Mouse (Mus musculus): ENCODE results near the gene Lzts3. TPM values are rescaled to one million over a fixed set of nuclear protein-coding genes. Genes with fewer than 3 reads are reported as not detected.
A peak's percentile ranks its signal among the peaks of the same experiment; 100 is the strongest.

The Lzts3 gene
- polyA plus RNA-seq, 1 experiment: 13.3 TPM

DNA sequence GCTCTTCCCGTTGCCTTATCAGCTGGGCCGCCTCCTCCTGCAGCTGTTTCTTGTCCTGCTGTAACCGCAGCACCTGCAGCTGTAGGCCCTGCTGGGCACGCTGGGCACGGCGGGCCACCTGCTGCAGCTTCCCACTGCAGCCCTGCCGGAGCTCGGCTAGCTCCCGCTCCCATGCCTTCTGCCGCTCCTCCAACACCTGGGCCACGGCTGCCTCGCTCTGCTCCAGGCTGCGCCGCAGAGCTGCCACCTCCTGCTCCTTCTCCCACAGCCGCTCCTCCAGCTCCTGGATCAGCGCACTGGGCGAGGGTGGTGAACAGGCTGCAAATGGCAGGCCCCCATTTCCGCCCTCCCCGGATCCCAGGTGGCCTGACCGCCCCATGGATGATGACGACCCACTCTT is 6.8 kb downstream of the Lzts3 start:
- Histone ChIP-seq H3ac (ENCODE audit: control insufficient read depth, insufficient read length) (no peak overlapping the region), H3K36me3 (ENCODE audit: control insufficient read depth, insufficient read depth) (no peaks in the 10 kb centered on the region), H3K4me2 (ENCODE audit: low read depth) (no peak overlapping the region), H3K79me2 (ENCODE audit: control insufficient read depth, insufficient read depth) (no peaks in the 10 kb centered on the region), H3K4me3 (no peak overlapping the region), H3K27me3 (ENCODE audit: control insufficient read depth, insufficient read depth, insufficient read length) (no peaks in the 10 kb centered on the region)
- TF ChIP-seq MYOD1 (IDR thresholded peaks at IDR 0.05; ENCODE audit: control insufficient read depth in 1 of 3, insufficient read length in 2 of 3, low read depth in 2 of 3): peak in 2 of 3 experiments; percentile 71 to 85
- peak in 2 of 3 experiments; percentile 92 to 94 for TF ChIP-seq MYOG (IDR thresholded peaks at IDR 0.05; ENCODE audit: control insufficient read depth in 1 of 3, insufficient read depth in 1 of 3, insufficient read length in 2 of 3, low read depth in 2 of 3)
- TF ChIP-seq MAX (IDR thresholded peaks at IDR 0.05; ENCODE audit: low read depth): no peak

GRCm38 (mm10) chr2:130634739-130635411 is 7.7 kb downstream of the Lzts3 start:
- H3K4me3 ChIP-seq: no peak overlapping the region
- no peak overlapping the region for H3ac ChIP-seq (ENCODE audit: control insufficient read depth, insufficient read length)
- H3K36me3 ChIP-seq (ENCODE audit: control insufficient read depth, insufficient read depth): no peaks in the 10 kb centered on the region
- no peak overlapping the region for H3K4me2 ChIP-seq (ENCODE audit: low read depth)
- TF ChIP-seq CEBPB (IDR thresholded peaks at IDR 0.05; ENCODE audit: insufficient read depth, poor library complexity, severe bottlenecking) (no peak), SRF (IDR thresholded peaks at IDR 0.05; ENCODE audit: control insufficient read depth, insufficient read length, low read depth) (no peak)
- no peaks in the 10 kb centered on the region for H3K27me3 ChIP-seq (ENCODE audit: control insufficient read depth, insufficient read depth, insufficient read length)
- H3K79me2 ChIP-seq (ENCODE audit: control insufficient read depth, insufficient read depth): no peaks in the 10 kb centered on the region

DNA sequence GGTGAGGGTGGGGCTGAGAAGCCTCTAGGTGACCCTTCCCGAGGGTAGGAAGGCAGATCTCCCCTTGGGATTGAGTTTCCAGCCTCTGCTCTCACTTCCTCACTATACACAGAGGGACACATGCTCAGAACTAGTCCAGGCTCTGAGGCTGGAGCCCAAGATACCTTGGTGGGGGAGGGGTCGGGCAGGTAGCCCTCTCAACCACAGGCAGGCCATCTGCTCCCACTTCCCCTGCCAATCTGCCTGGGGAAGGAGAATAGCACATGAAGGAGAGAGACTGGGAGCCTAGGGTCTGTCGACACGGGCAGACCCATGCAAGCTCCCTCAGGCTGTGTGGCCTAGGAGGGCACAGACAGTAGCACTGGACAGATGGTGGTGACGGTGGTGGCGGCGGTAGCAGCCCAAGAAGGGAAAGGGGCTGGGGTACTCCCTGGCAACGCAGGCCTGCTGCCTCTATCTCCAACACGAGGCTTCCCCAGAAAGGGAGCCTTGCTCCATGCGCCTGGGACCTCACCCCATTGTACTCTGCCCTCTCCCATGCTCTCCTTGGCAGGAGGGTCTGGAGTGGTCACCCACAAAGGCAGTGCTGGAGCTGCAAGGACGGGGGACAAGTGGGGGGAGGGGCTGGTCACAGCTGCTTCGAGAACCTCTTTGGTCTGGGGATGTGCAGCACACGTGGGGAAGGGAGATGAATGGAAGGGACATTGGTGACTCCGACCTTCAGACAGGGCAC is 8.4 kb downstream of the Lzts3 start:
- Histone ChIP-seq H3ac (ENCODE audit: control insufficient read depth, insufficient read length) (no peak overlapping the region), H3K4me2 (ENCODE audit: low read depth) (no peak overlapping the region), H3K27me3 (ENCODE audit: control insufficient read depth, insufficient read depth, insufficient read length) (no peaks in the 10 kb centered on the region), H3K4me3 (no peak overlapping the region), H3K36me3 (ENCODE audit: control insufficient read depth, insufficient read depth) (no peaks in the 10 kb centered on the region), H3K79me2 (ENCODE audit: control insufficient read depth, insufficient read depth) (peaks cover 6% of the 10 kb centered on the region)
- no peak for TF ChIP-seq TCF3 (IDR thresholded peaks at IDR 0.05; ENCODE audit: insufficient read length, low read depth)
- TF ChIP-seq MAX (IDR thresholded peaks at IDR 0.05; ENCODE audit: low read depth): no peak
- TF ChIP-seq SRF (IDR thresholded peaks at IDR 0.05; ENCODE audit: control insufficient read depth, insufficient read length, low read depth): no peak
- no peak for TF ChIP-seq MYOG (IDR thresholded peaks at IDR 0.05; ENCODE audit: control insufficient read depth in 1 of 3, insufficient read depth in 1 of 3, insufficient read length in 2 of 3, low read depth in 2 of 3)
- TF ChIP-seq E2F4 (IDR thresholded peaks at IDR 0.05; ENCODE audit: insufficient read depth): no peak
- TF ChIP-seq REST (IDR thresholded peaks at IDR 0.05; ENCODE audit: insufficient read depth, insufficient read length): no peak
- TF ChIP-seq USF1 (IDR thresholded peaks at IDR 0.05; ENCODE audit: low read depth): no peak
- TF ChIP-seq CEBPB (IDR thresholded peaks at IDR 0.05; ENCODE audit: insufficient read depth, poor library complexity, severe bottlenecking): no peak
- no peak for TF ChIP-seq MYOD1 (IDR thresholded peaks at IDR 0.05; ENCODE audit: control insufficient read depth in 1 of 3, insufficient read length in 2 of 3, low read depth in 2 of 3)
- TF ChIP-seq POLR2A (IDR thresholded peaks at IDR 0.05; ENCODE audit: insufficient read length, low read depth): no peak
- TF ChIP-seq POLR2AphosphoS2 (IDR thresholded peaks at IDR 0.05; ENCODE audit: insufficient read length, low read depth): no peak
- TF ChIP-seq TCF12 (IDR thresholded peaks at IDR 0.05; ENCODE audit: insufficient read depth, poor library complexity, severe bottlenecking): no peak

DNA sequence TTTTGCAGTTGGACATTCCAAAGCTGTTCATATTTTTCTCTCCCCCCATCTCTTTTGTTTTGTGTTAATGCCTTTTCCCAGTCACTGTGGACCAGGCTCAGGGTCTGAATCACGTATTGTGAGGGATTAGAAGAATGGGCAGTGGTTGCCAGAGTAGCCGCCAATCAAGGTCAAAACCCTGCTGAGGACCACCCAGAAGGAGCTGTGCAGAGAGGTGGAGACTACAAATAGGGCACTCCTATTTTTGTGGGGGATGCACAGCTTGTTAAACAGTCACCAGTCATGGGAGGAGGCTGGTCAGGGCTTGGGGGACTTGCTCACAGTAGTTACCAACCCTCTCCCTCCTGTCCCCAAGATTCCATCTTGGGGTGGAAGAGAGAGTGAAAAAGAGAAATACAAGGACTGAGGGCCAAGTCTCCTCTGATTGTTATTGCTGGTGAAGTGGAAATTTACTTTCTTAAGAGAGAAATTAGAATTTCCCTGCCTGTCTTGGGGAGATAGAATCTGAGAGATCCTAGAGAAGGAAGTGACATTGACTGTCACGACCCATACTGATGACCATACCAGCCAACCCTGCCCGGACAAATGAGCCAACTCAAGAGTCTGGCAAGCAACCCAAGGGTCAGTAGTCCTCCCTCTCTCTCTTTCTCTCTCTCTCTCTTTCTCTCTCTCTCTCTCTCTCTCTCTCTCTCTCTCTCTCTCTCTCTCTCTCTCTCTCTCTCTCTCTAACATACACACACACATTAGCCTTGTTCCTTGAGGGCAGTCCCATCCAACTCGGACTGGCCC is 9.5 kb downstream of the Lzts3 start:
- TF ChIP-seq USF1 (IDR thresholded peaks at IDR 0.05; ENCODE audit: low read depth) (no peak), E2F4 (IDR thresholded peaks at IDR 0.05; ENCODE audit: insufficient read depth) (no peak), TCF12 (IDR thresholded peaks at IDR 0.05; ENCODE audit: insufficient read depth, poor library complexity, severe bottlenecking) (no peak), SRF (IDR thresholded peaks at IDR 0.05; ENCODE audit: control insufficient read depth, insufficient read length, low read depth) (no peak), POLR2AphosphoS2 (IDR thresholded peaks at IDR 0.05; ENCODE audit: insufficient read length, low read depth) (no peak), POLR2A (IDR thresholded peaks at IDR 0.05; ENCODE audit: insufficient read length, low read depth) (no peak), MAX (IDR thresholded peaks at IDR 0.05; ENCODE audit: low read depth) (no peak), TCF3 (IDR thresholded peaks at IDR 0.05; ENCODE audit: insufficient read length, low read depth) (no peak), CEBPB (IDR thresholded peaks at IDR 0.05; ENCODE audit: insufficient read depth, poor library complexity, severe bottlenecking) (no peak), REST (IDR thresholded peaks at IDR 0.05; ENCODE audit: insufficient read depth, insufficient read length) (no peak), MYOG (IDR thresholded peaks at IDR 0.05; ENCODE audit: control insufficient read depth in 1 of 3, insufficient read depth in 1 of 3, insufficient read length in 2 of 3, low read depth in 2 of 3) (no peak), MYOD1 (IDR thresholded peaks at IDR 0.05; ENCODE audit: control insufficient read depth in 1 of 3, insufficient read length in 2 of 3, low read depth in 2 of 3) (no peak)
- Histone ChIP-seq H3K36me3 (ENCODE audit: control insufficient read depth, insufficient read depth) (no peaks in the 10 kb centered on the region), H3K4me2 (ENCODE audit: low read depth) (no peak overlapping the region), H3ac (ENCODE audit: control insufficient read depth, insufficient read length) (no peak overlapping the region), H3K4me3 (no peak overlapping the region), H3K27me3 (ENCODE audit: control insufficient read depth, insufficient read depth, insufficient read length) (no peaks in the 10 kb centered on the region), H3K79me2 (ENCODE audit: control insufficient read depth, insufficient read depth) (peaks cover 17% of the 10 kb centered on the region)

Measured in myocyte (in vitro differentiated cells).